Mouse (Mus musculus): ENCODE results near the gene Zbtb8a. TPM values are rescaled to one million over a fixed set of nuclear protein-coding genes. Genes with fewer than 3 reads are reported as not detected.
"Not testable (repeated sequence)": the region's sequence is repeated elsewhere in the genome, so short reads cannot be mapped to it uniquely, and the experiment has no call there.

Gene Zbtb8a
- polyA plus RNA-seq, 1 experiment from 2014 or later, result 14.8 TPM

GRCm38 (mm10) chr4:129374219-129374755 is 3.6 kb downstream of the Zbtb8a start:
- WGBS, result 51% methylated on average over 11 of the region's 11 CpGs

GRCm38 (mm10) chr4:129373202-129373976 is 4.5 kb downstream of the Zbtb8a start:
- Histone ChIP-seq H3K27ac (no peak overlapping the region), H3K4me3 (no peak overlapping the region), H3K4me1 (peaks cover 17% of the 10 kb centered on the region), H3K9ac (no peak overlapping the region; the same call in 1 of the 2 replicates), H3K36me3 (no peaks in the 10 kb centered on the region), H3K27me3 (no peaks in the 10 kb centered on the region; the same call in 1 of the 2 replicates), H3K9me3 (no peaks in the 10 kb centered on the region), H3K4me2 (replicated peaks) (no peak overlapping the region)
- WGBS, result 38% methylated on average over 8 of the region's 8 CpGs
- ATAC-seq (ENCODE audit: low FRiP score, low read depth), result no peak

More at GRCm38 (mm10) chr4:129374219-129374755, 3.6 kb downstream of the Zbtb8a start:
- Histone ChIP-seq H3K27ac (no peak overlapping the region), H3K4me3 (no peak overlapping the region), H3K4me2 (replicated peaks) (0 out of 2 replicates have a peak overlapping the region, but pooled peaks have one; percentile 24), H3K27me3 (peaks cover 4% of the 10 kb centered on the region; the same call in 1 of the 2 replicates), H3K4me1 (peaks cover 17% of the 10 kb centered on the region), H3K36me3 (no peaks in the 10 kb centered on the region), H3K9ac (no peak overlapping the region), H3K9me3 (no peaks in the 10 kb centered on the region)
- ATAC-seq (ENCODE audit: low FRiP score, low read depth), result no peak

- no peak for ATAC-seq (ENCODE audit: low FRiP score, low read depth)
- no peak overlapping the region for H3K4me3 ChIP-seq
Observed at GRCm38 (mm10) chr4:129371391-129371790, 6.5 kb downstream of the Zbtb8a start.

GRCm38 (mm10) chr4:129365224-129365623 is 12.7 kb downstream of the Zbtb8a start:
- H3K4me3 ChIP-seq, result no peak overlapping the region
- no peak overlapping the region for H3K27ac ChIP-seq
- no peak overlapping the region for H3K4me2 ChIP-seq (replicated peaks)
- H3K4me1 ChIP-seq, result no peaks in the 10 kb centered on the region
- no peak overlapping the region for H3K9ac ChIP-seq
- ATAC-seq (ENCODE audit: low FRiP score, low read depth), result no peak
- 82% methylated on average over 5 of the region's 5 CpGs for WGBS
- no peaks in the 10 kb centered on the region for H3K27me3 ChIP-seq
- no peaks in the 10 kb centered on the region for H3K9me3 ChIP-seq
- peaks cover 31% of the 10 kb centered on the region for H3K36me3 ChIP-seq

More at GRCm38 (mm10) chr4:129371391-129371790, 6.5 kb downstream of the Zbtb8a start:
- no peaks in the 10 kb centered on the region; the same call in 1 of the 2 replicates for H3K27me3 ChIP-seq
- 95% methylated on average over 3 of the region's 3 CpGs for WGBS
- H3K4me2 ChIP-seq (replicated peaks), result no peak overlapping the region
- no peak overlapping the region for H3K27ac ChIP-seq
- H3K9me3 ChIP-seq, result no peaks in the 10 kb centered on the region
- H3K4me1 ChIP-seq, result peaks cover 14% of the 10 kb centered on the region
- H3K36me3 ChIP-seq, result peaks cover 10% of the 10 kb centered on the region
- no peak overlapping the region for H3K9ac ChIP-seq

GRCm38 (mm10) chr4:129364379-129364778 is 13.5 kb downstream of the Zbtb8a start:
- H3K36me3 ChIP-seq, result peaks cover 39% of the 10 kb centered on the region
- 89% methylated on average over 3 of the region's 3 CpGs for WGBS
- H3K27ac ChIP-seq, result no peak overlapping the region
- H3K4me2 ChIP-seq (replicated peaks), result no peak overlapping the region
- no peaks in the 10 kb centered on the region for H3K9me3 ChIP-seq
- H3K9ac ChIP-seq, result no peak overlapping the region
- no peak overlapping the region for H3K4me3 ChIP-seq
- no peaks in the 10 kb centered on the region for H3K4me1 ChIP-seq
- no peaks in the 10 kb centered on the region for H3K27me3 ChIP-seq
- ATAC-seq (ENCODE audit: low FRiP score, low read depth), result no peak

- H3K36me3 ChIP-seq, result peaks cover 41% of the 10 kb centered on the region
- WGBS, result 92% methylated on average over 9 of the region's 9 CpGs
- no peak overlapping the region for H3K9ac ChIP-seq
- H3K9me3 ChIP-seq, result no peaks in the 10 kb centered on the region
- ATAC-seq (ENCODE audit: low FRiP score, low read depth), result no peak
- no peak overlapping the region for H3K4me3 ChIP-seq
- H3K4me1 ChIP-seq, result no peaks in the 10 kb centered on the region
- H3K27me3 ChIP-seq, result no peaks in the 10 kb centered on the region
- no peak overlapping the region for H3K4me2 ChIP-seq (replicated peaks)
- H3K27ac ChIP-seq, result no peak overlapping the region
Observed at GRCm38 (mm10) chr4:129363463-129363862, 14.5 kb downstream of the Zbtb8a start.

GRCm38 (mm10) chr4:129362771-129363170 is 15.1 kb downstream of the Zbtb8a start:
- no peak overlapping the region for H3K4me2 ChIP-seq (replicated peaks)
- H3K36me3 ChIP-seq, result peaks cover 47% of the 10 kb centered on the region
- H3K4me1 ChIP-seq, result no peaks in the 10 kb centered on the region
- no peak overlapping the region for H3K4me3 ChIP-seq
- no peak for ATAC-seq (ENCODE audit: low FRiP score, low read depth)
- H3K27ac ChIP-seq, result no peak overlapping the region
- H3K27me3 ChIP-seq, result no peaks in the 10 kb centered on the region
- 76% methylated on average over 5 of the region's 5 CpGs for WGBS
- no peak overlapping the region for H3K9ac ChIP-seq
- H3K9me3 ChIP-seq, result no peaks in the 10 kb centered on the region

GRCm38 (mm10) chr4:129362238-129362637 is 15.7 kb downstream of the Zbtb8a start:
- not testable (repeated sequence) for H3K9me3 ChIP-seq; H3K4me1 ChIP-seq; H3K9ac ChIP-seq; H3K27me3 ChIP-seq; H3K27ac ChIP-seq; ATAC-seq (ENCODE audit: low FRiP score, low read depth); H3K4me2 ChIP-seq (replicated peaks); H3K4me3 ChIP-seq
- WGBS, result 86% methylated on average over 3 of the region's 3 CpGs
- peaks cover 48% of the 10 kb centered on the region for H3K36me3 ChIP-seq

- no peak for ATAC-seq (ENCODE audit: low FRiP score, low read depth)
- peaks cover 56% of the 10 kb centered on the region for H3K36me3 ChIP-seq
- 83% methylated on average over 15 of the region's 15 CpGs for WGBS
Observed at GRCm38 (mm10) chr4:129357613-129358163, 20.2 kb downstream of the Zbtb8a start.

GRCm38 (mm10) chr4:129354236-129354635 is 23.7 kb downstream of the Zbtb8a start:
- 79% methylated on average over 15 of the region's 15 CpGs for WGBS
- no peaks in the 10 kb centered on the region for H3K27me3 ChIP-seq
- no peak overlapping the region for H3K4me3 ChIP-seq
- H3K9me3 ChIP-seq, result no peaks in the 10 kb centered on the region
- H3K36me3 ChIP-seq, result peaks cover 48% of the 10 kb centered on the region
- no peak overlapping the region for H3K4me2 ChIP-seq (replicated peaks)
- no peaks in the 10 kb centered on the region for H3K4me1 ChIP-seq
- no peak for ATAC-seq (ENCODE audit: low FRiP score, low read depth)
- H3K9ac ChIP-seq, result no peak overlapping the region
- H3K27ac ChIP-seq, result no peak overlapping the region

More at GRCm38 (mm10) chr4:129357613-129358163, 20.2 kb downstream of the Zbtb8a start:
- Histone ChIP-seq H3K27me3 (no peaks in the 10 kb centered on the region), H3K9me3 (no peaks in the 10 kb centered on the region), H3K4me2 (replicated peaks) (no peak overlapping the region), H3K4me3 (no peak overlapping the region), H3K27ac (no peak overlapping the region), H3K4me1 (no peaks in the 10 kb centered on the region), H3K9ac (no peak overlapping the region)

GRCm38 (mm10) chr4:129353176-129353575 is 24.7 kb downstream of the Zbtb8a start:
- WGBS, result 87% methylated on average over 12 of the region's 12 CpGs
- no peaks in the 10 kb centered on the region for H3K9me3 ChIP-seq
- H3K9ac ChIP-seq, result no peak overlapping the region
- H3K4me3 ChIP-seq, result no peak overlapping the region
- H3K4me1 ChIP-seq, result no peaks in the 10 kb centered on the region
- no peak for ATAC-seq (ENCODE audit: low FRiP score, low read depth)
- H3K4me2 ChIP-seq (replicated peaks), result no peak overlapping the region
- H3K27me3 ChIP-seq, result no peaks in the 10 kb centered on the region
- H3K36me3 ChIP-seq, result peaks cover 46% of the 10 kb centered on the region
- H3K27ac ChIP-seq, result no peak overlapping the region

GRCm38 (mm10) chr4:129351111-129351510 is 26.8 kb downstream of the Zbtb8a start:
- H3K27me3 ChIP-seq, result no peaks in the 10 kb centered on the region
- no peaks in the 10 kb centered on the region for H3K4me1 ChIP-seq
- no peak overlapping the region for H3K27ac ChIP-seq
- 82% methylated on average over 6 of the region's 6 CpGs for WGBS
- H3K36me3 ChIP-seq, result peaks cover 35% of the 10 kb centered on the region
- H3K4me2 ChIP-seq (replicated peaks), result no peak overlapping the region
- no peaks in the 10 kb centered on the region for H3K9me3 ChIP-seq
- no peak overlapping the region for H3K9ac ChIP-seq
- ATAC-seq (ENCODE audit: low FRiP score, low read depth), result no peak
- no peak overlapping the region for H3K4me3 ChIP-seq

Data from limb, embryonic 13.5 days (tissue).